Mouse (Mus musculus): Measurements from ENCODE around the gene Ddi2. TPM values are rescaled to one million over a fixed set of nuclear protein-coding genes. Genes with fewer than 3 reads are reported as not detected.

Gene Ddi2
- polyA plus RNA-seq, 1 experiment from 2014 or later = 33.8 TPM

DNA sequence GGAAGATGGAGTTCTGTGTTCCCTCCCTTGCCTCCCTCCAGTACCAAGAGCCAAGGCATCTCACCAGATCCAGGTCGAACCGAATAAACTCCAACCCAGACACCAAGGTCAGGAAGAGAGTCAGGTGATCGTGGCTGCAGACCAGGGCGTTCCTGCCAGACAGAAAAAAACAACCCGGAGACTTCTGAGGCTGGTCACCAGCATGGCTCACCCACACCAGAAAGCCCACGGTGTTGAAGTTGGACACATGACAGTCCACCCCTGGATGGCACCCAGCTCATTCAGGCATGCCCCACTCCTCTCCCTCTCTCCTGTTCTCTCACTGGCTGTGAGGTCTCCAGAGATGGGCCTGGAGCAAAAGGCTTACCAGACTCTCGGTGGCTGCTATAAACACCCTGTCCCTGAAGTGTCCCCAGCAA is 81.9 kb downstream of the Ddi2 start:
- 93% methylated on average over 7 of the region's 7 CpGs for WGBS
- Histone ChIP-seq H3K4me3 (no peak overlapping the region), H3K36me3 (peaks cover 61% of the 10 kb centered on the region), H3K27ac (no peak overlapping the region), H3K4me1 (peaks cover 12% of the 10 kb centered on the region), H3K27me3 (ENCODE audit: low read depth, poor library complexity, severe bottlenecking) (no peaks in the 10 kb centered on the region), H3K9me3 (replicated peaks) (no peaks in the 10 kb centered on the region)
- no peak for DNase-seq (ENCODE audit: low spot score)

DNA sequence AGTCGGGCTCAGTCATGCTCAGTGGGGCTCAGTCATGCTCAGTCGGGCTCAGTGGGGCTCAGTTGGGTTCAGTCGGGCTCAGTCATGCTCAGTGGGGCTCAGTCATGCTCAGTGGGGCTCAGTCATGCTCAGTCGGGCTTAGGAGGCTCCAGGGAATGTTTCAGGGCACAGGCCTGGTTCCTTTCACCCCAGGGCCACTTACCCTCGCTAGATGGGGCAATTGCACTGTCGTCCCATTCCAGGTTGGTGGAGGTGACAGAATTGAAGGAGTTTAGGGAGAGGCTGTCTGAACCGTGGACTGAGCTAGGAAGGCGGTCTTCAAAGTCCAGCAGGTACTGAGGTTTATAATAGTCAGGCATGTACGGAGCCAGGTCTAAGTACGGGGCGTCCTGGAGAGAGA is 83.7 kb downstream of the Ddi2 start:
- Histone ChIP-seq H3K9me3 (replicated peaks) (no peaks in the 10 kb centered on the region), H3K27ac (no peak overlapping the region), H3K4me1 (peaks cover 21% of the 10 kb centered on the region), H3K27me3 (ENCODE audit: low read depth, poor library complexity, severe bottlenecking) (no peaks in the 10 kb centered on the region), H3K36me3 (peaks cover 70% of the 10 kb centered on the region), H3K4me3 (no peak overlapping the region)
- DNase-seq (ENCODE audit: low spot score) = no peak
- 82% methylated on average over 11 of the region's 11 CpGs for WGBS

DNA sequence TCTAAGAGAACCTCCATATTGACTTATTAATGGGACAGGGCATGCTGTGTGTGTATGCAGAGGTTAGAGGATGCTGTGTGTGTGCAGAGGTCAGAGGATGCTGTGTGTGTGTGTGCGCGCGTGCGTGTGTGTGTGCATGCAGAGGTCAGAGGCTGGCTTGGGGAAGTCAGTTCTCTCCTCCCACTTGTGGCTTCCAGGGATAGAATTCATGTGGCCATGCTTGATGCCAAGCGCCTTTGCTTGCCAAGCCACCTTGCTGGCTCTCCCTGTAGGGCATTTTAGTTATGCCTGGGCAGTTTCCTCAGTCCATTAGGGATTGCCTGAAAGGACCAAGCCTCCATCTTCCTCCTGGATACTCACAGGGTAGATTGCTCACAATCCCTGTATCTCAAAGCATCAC is 86.5 kb downstream of the Ddi2 start:
- peaks cover 21% of the 10 kb centered on the region for H3K4me1 ChIP-seq
- H3K9me3 ChIP-seq (replicated peaks) = 0 out of 2 replicates have a peak, but pooled peaks cover 3% of the 10 kb centered on the region
- no peak overlapping the region; the same call in 1 of the 2 replicates for H3K27ac ChIP-seq
- H3K36me3 ChIP-seq = peaks cover 86% of the 10 kb centered on the region
- 92% methylated on average over 5 of the region's 5 CpGs for WGBS
- no peak overlapping the region for H3K4me3 ChIP-seq
- no peaks in the 10 kb centered on the region for H3K27me3 ChIP-seq (ENCODE audit: low read depth, poor library complexity, severe bottlenecking)
- no peak for DNase-seq (ENCODE audit: low spot score)

DNA sequence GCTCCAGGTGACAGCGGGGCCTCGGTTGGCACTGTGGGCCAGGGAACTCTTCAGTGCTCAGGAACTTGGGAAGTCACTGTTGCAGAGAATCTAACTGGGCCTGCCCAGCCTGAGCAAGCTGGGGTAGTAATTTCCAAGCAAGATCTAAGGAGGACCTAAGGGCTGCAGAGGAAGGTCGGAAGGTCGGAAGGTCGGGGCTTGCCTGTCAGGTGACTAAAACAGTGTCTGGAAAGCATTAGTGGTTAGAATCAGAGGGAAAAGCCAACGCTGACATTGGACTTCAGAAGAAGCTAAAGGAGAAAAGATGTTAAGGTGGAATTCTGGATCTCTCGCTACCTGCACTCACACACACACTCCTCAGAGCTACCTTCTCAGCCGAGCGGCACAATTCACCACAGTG is 87.2 kb downstream of the Ddi2 start:
- H3K27me3 ChIP-seq (ENCODE audit: low read depth, poor library complexity, severe bottlenecking) = no peaks in the 10 kb centered on the region
- H3K9me3 ChIP-seq (replicated peaks) = 0 out of 2 replicates have a peak, but pooled peaks cover 3% of the 10 kb centered on the region
- 48% methylated on average over 9 of the region's 9 CpGs for WGBS
- no peak overlapping the region for H3K27ac ChIP-seq
- H3K36me3 ChIP-seq = peaks cover 86% of the 10 kb centered on the region
- DNase-seq (ENCODE audit: low spot score) = no peak
- H3K4me1 ChIP-seq = peaks cover 21% of the 10 kb centered on the region
- no peak overlapping the region for H3K4me3 ChIP-seq

DNA sequence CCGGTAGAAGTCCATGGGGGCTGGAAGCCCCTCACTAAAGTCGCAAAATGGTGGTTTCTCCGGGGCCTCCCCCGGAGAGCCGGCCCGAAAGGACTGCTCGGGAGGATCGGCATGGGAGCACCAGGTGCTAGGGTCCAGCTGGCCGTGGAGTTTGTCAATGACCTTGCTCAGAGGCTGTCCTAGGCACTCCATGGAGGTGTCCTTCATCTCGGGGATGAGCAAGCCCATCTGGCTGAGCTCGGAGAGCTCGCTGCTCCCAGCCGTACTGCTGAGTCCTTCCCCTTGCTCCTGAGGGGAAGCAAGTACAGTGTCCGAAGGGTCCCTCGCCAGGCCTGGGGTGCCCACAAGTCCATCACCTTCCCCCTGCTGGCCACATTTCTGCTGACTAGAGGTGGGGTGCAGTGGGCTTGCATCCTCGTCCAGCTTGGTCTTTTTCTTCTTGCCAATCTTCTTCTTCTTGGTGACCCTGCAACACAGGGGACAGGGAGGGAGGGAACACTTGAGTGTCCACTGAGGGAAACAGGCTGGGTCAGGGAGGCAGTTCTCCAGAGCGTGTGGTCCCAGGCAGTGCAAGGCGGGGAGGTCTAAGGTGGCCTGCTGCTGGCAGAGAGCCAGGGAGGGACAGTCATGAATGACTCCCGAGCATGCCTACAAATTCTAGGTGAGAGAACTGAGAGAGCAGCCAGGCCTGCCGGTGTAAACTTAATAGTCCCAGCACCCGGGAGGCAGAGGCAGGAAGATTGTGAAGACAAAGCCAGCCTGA is 90.9 kb downstream of the Ddi2 start:
- H3K36me3 ChIP-seq = peaks cover 90% of the 10 kb centered on the region
- no peaks in the 10 kb centered on the region for H3K27me3 ChIP-seq (ENCODE audit: low read depth, poor library complexity, severe bottlenecking)

DNA sequence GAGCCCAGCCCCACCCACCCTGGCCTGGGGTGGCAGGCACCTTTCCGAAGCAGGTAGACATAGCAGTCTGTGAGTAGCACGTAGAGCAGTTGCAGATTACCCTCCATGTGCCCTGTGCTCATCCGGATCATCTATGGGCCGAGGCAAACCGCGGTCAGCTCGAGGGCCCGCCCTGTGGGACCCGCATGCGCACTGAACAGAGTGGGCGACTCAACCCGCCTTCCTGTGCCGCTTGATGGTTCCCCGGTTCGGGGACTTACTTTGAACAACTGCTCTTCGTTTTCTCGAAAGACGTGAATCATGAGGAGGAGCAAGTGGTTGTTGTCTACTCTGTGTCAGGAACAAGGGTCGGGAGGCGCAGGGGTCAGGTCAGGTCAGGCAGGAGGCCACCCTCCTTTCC is 92.0 kb downstream of the Ddi2 start:
- WGBS = 93% methylated on average over 20 of the region's 20 CpGs
- H3K4me3 ChIP-seq = no peak overlapping the region
- no peak overlapping the region for H3K27ac ChIP-seq
- H3K36me3 ChIP-seq = peaks cover 90% of the 10 kb centered on the region
- H3K9me3 ChIP-seq (replicated peaks) = 0 out of 2 replicates have a peak, but pooled peaks cover 3% of the 10 kb centered on the region
- H3K4me1 ChIP-seq = peaks cover 8% of the 10 kb centered on the region
- no peaks in the 10 kb centered on the region for H3K27me3 ChIP-seq (ENCODE audit: low read depth, poor library complexity, severe bottlenecking)
- DNase-seq (ENCODE audit: low spot score) = no peak

More for the DNA sequence above, 90.9 kb downstream of the Ddi2 start:
- no peak for DNase-seq (ENCODE audit: low spot score)
- no peak overlapping the region for H3K27ac ChIP-seq
- no peak overlapping the region for H3K4me3 ChIP-seq
- 0 out of 2 replicates have a peak, but pooled peaks cover 3% of the 10 kb centered on the region for H3K9me3 ChIP-seq (replicated peaks)
- WGBS = 93% methylated on average over 21 of the region's 21 CpGs
- H3K4me1 ChIP-seq = peaks cover 19% of the 10 kb centered on the region

DNA sequence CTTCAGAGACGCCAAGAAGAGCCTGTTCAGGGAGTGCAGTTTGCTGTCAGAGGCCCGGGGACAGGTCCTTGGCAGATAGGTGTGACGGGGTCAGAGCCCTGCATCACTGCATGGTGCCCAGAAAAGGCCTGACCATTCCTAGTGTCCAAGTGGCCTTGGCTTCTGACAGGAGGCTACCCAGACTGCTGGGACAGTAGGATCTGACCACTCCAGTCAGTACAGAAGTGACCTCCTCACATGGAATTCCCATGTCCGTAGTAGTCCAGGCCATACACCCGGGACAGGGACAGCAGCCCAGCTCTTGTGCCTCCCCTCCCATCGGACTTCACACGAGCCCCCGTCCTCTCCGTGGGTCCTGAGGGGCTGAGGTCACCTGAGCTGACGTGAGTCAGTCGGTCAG is 93.2 kb downstream of the Ddi2 start:
- 0 out of 2 replicates have a peak, but pooled peaks cover 2% of the 10 kb centered on the region for H3K4me1 ChIP-seq
- no peak overlapping the region for H3K27ac ChIP-seq
- no peak for DNase-seq (ENCODE audit: low spot score)
- no peak overlapping the region for H3K4me3 ChIP-seq
- 93% methylated on average over 11 of the region's 11 CpGs for WGBS
- no peaks in the 10 kb centered on the region for H3K27me3 ChIP-seq (ENCODE audit: low read depth, poor library complexity, severe bottlenecking)
- peaks cover 97% of the 10 kb centered on the region for H3K36me3 ChIP-seq
- H3K9me3 ChIP-seq (replicated peaks) = 0 out of 2 replicates have a peak, but pooled peaks cover 3% of the 10 kb centered on the region

DNA sequence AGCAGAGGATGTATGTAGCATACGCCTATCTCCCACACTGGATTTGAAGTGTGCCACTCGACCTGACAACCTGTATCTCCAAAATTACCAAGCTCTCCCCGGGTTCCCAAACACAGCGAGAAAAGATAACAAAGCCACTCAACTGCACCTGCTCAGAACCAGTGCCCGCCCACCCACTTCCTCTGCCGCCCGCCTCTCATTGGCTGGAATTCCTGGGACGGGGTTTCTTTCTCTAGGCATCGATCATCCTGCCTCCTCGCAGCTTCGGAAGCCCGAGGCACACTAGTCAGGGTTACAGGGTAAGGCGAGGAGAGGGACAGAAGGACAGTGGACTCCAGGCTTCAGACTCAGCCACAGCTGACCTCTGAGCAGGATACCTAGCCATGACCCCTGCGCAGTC is 94.6 kb downstream of the Ddi2 start:
- 0 out of 2 replicates have a peak, but pooled peaks cover 3% of the 10 kb centered on the region for H3K9me3 ChIP-seq (replicated peaks)
- no peaks in the 10 kb centered on the region for H3K27me3 ChIP-seq (ENCODE audit: low read depth, poor library complexity, severe bottlenecking)
- no peak overlapping the region for H3K4me3 ChIP-seq
- DNase-seq (ENCODE audit: low spot score) = no peak
- 89% methylated on average over 14 of the region's 14 CpGs for WGBS
- no peak overlapping the region for H3K27ac ChIP-seq
- H3K36me3 ChIP-seq = peaks cover 86% of the 10 kb centered on the region
- peaks cover 8% of the 10 kb centered on the region; the same call in 1 of the 2 replicates for H3K4me1 ChIP-seq

Other genes with a start within 250 kb of the Ddi2 start
- 11.5 TPM in 2 replicates for gene Spen, start 184.8 kb downstream of the Ddi2 start, polyA plus RNA-seq (2016; fragmentation: Nextera tagmentation; extraction: Ambion mirVana)
- gene Fblim1, start 117.3 kb downstream of the Ddi2 start, polyA plus RNA-seq (2016; fragmentation: Nextera tagmentation; extraction: Ambion mirVana) = 58.6 and 77.7 TPM in 2 replicates
- 1.1 and 1.6 TPM in 2 replicates for gene Tmem82, start 104.8 kb downstream of the Ddi2 start, polyA plus RNA-seq (2016; fragmentation: Nextera tagmentation; extraction: Ambion mirVana)
- 0.05 TPM in 1 of 2 replicates, not detected in the other for gene Slc25a34, start 99.6 kb downstream of the Ddi2 start, polyA plus RNA-seq (2016; fragmentation: Nextera tagmentation; extraction: Ambion mirVana)
- gene Plekhm2, start 58.5 kb downstream of the Ddi2 start, polyA plus RNA-seq (2016; fragmentation: Nextera tagmentation; extraction: Ambion mirVana) = 5.0 and 5.6 TPM in 2 replicates
- gene Rsc1a1, start 37.8 kb downstream of the Ddi2 start, polyA plus RNA-seq (2016; fragmentation: Nextera tagmentation; extraction: Ambion mirVana) = 1.3 and 3.0 TPM in 2 replicates
- not detected in 2 replicates for gene Agmat, start 23.3 kb upstream of the Ddi2 start, polyA plus RNA-seq (2016; fragmentation: Nextera tagmentation; extraction: Ambion mirVana)
- 3.7 and 4.6 TPM in 2 replicates for gene Dnajc16, start 67.5 kb upstream of the Ddi2 start, polyA plus RNA-seq (2016; fragmentation: Nextera tagmentation; extraction: Ambion mirVana)
- 24.0 and 24.2 TPM in 2 replicates for gene Casp9, start 70.2 kb upstream of the Ddi2 start, polyA plus RNA-seq (2016; fragmentation: Nextera tagmentation; extraction: Ambion mirVana)
- gene Cela2a, start 102.7 kb upstream of the Ddi2 start, polyA plus RNA-seq (2016; fragmentation: Nextera tagmentation; extraction: Ambion mirVana) = not detected in 2 replicates
- not detected in 2 replicates for gene Ctrc, start 122.9 kb upstream of the Ddi2 start, polyA plus RNA-seq (2016; fragmentation: Nextera tagmentation; extraction: Ambion mirVana)
- gene Efhd2, start 151.5 kb upstream of the Ddi2 start, polyA plus RNA-seq (2016; fragmentation: Nextera tagmentation; extraction: Ambion mirVana) = 33.7 and 35.1 TPM in 2 replicates

Measured in limb, embryonic 10.5 days (tissue).